Mouse (Mus musculus) heart, adult 2 months (tissue): ENCODE data around the gene Tmem102. TPM values are rescaled to one million over a fixed set of nuclear protein-coding genes. Genes with fewer than 3 reads are reported as not detected.

Experiments
- DNase-seq, 2 experiments: peaks; one replicate each; pipeline ENCODE4 v3.0.0; 2021
- H3K27ac ChIP-seq: fragments of 200-600 bp; 2 replicates; pipeline ENCODE4 v1.8.1; 2022
- H3K27me3 ChIP-seq: fragments of 200-500 bp; 2 replicates; pipeline ENCODE4 v1.6.1; 2012; ENCODE audit warnings: mild to moderate bottlenecking, low read length, inconsistent platforms, mixed read lengths; ENCODE audit not compliant: control insufficient read depth, insufficient read depth
- H3K36me3 ChIP-seq: fragments of 200-500 bp; 2 replicates; pipeline ENCODE4 v1.6.1; 2012; ENCODE audit warnings: low read length, inconsistent platforms; ENCODE audit not compliant: control insufficient read depth, insufficient read depth
- H3K4me1 ChIP-seq: fragments of 200-500 bp; 2 replicates; pipeline ENCODE4 v1.6.1; 2011; ENCODE audit warnings: low read length; ENCODE audit not compliant: control insufficient read depth, insufficient read depth
- H3K4me3 ChIP-seq: fragments of 200-600 bp; 2 replicates; pipeline ENCODE4 v1.8.1; 2022
- H3K79me2 ChIP-seq: fragments of 200-500 bp; replicated peaks from 2 replicates; pipeline ENCODE4 v1.6.1; 2012; ENCODE audit warnings: mild to moderate bottlenecking, inconsistent platforms, low read length, moderate library complexity, mixed read lengths; ENCODE audit not compliant: control insufficient read depth, insufficient read depth
- H3K9ac ChIP-seq: fragments of 200-500 bp; 2 replicates; pipeline ENCODE4 v1.6.1; 2012; ENCODE audit warnings: low read depth, mild to moderate bottlenecking, control low read depth, inconsistent platforms, low read length, mixed read lengths
- CTCF ChIP-seq: fragments of 200-600 bp; IDR thresholded peaks from 2 replicates; pipeline ENCODE4 v1.8.1; 2022; ENCODE audit warnings: antibody characterized with exemption, mild to moderate bottlenecking, moderate library complexity
- EP300 ChIP-seq: fragments of 200-500 bp; IDR thresholded peaks from 2 replicates; pipeline ENCODE4 v1.6.1; 2011; ENCODE audit warnings: low read depth, low read length, control low read depth; ENCODE audit not compliant: insufficient read depth
- POLR2A ChIP-seq: fragments of 200-500 bp; IDR thresholded peaks from 2 replicates; pipeline ENCODE4 v1.6.1; 2011; ENCODE audit warnings: mild to moderate bottlenecking, low read depth, low read length, control low read depth; ENCODE audit not compliant: insufficient read depth
- WGBS: fragments of 180-500 bp; shearing (Covaris S2); methylation state at CpG from one replicate; pipeline ENCODE4 v1.1.7; 2018; 5-methylcytosine and 5-hydroxymethylcytosine counted together
- intact Hi-C: fragments of 180-260 bp; cut with DNase I; formaldehyde crosslinking; loops from one replicate; pipeline ENCODE4 v1.15.1; 2025
- polyA plus RNA-seq: library from polyadenylated mRNA; depleted of rRNA; stranded (reverse); fragments of >200 nt; gene quantifications from 2 replicates; pipeline ENCODE4 v1.2.3, GENCODE M21; 2012
- total RNA-seq, 2 experiments: library from RNA; stranded (reverse); gene quantifications; 2 replicates each; pipeline ENCODE4 v1.2.3; 2021

Tmem102 gene
- total and polyA plus RNA-seq, 3 experiments: 0.25 to 0.47 (median 0.29) TPM

- WGBS: under 1% methylated on average over 34 of the region's 34 CpGs
- peak within 1 kb of the TSS; percentile 80 for H3K9ac ChIP-seq
Observed at GRCm38 (mm10) chr11:69837952-69838713, 32.7 kb upstream of the Tmem102 start, which contains the start of gene Tmem256. Gene Tmem256 (plus strand): TSS chr11:69838514.

GRCm38 (mm10) chr11:69837604-69837951 lies 32.2 kb upstream of the Tmem102 start, which contains the start of gene Nlgn2:
Gene Nlgn2 (minus strand): TSS chr11:69837784.
- peaks cover 2% of the 10 kb centered on the region; the same call in 1 of the 2 replicates for H3K36me3 ChIP-seq
- H3K27me3 ChIP-seq: no peaks in the 10 kb centered on the region; the same call in 1 of the 2 replicates
- no peaks in the 10 kb centered on the region for H3K79me2 ChIP-seq
- H3K4me1 ChIP-seq: peaks cover 2% of the 10 kb centered on the region
- peak within 1 kb of the TSS; percentile 80 for H3K9ac ChIP-seq
- peak within 1 kb of the TSS; percentile 58 for H3K4me3 ChIP-seq
- intact Hi-C loops: loop anchor here (2.0 kb wide), 2 partner anchors 35 to 41 kb away; partner anchors contain the start of gene Tmem95
- DNase-seq: no peak
- under 1% methylated on average over 23 of the region's 32 CpGs for WGBS
- peak within 1 kb of the TSS; percentile 94 for H3K27ac ChIP-seq
- TF ChIP-seq EP300 (no peak), CTCF (peak; percentile 43), POLR2A (no peak)

More at GRCm38 (mm10) chr11:69837952-69838713, 32.7 kb upstream of the Tmem102 start, which contains the start of gene Tmem256:
- peaks cover 2% of the 10 kb centered on the region; the same call in 1 of the 2 replicates for H3K36me3 ChIP-seq
- peak; percentile 94 to 95 for DNase-seq
- no peaks in the 10 kb centered on the region for H3K79me2 ChIP-seq
- H3K4me3 ChIP-seq: peak within 1 kb of the TSS; percentile 58
- H3K27ac ChIP-seq: peak within 1 kb of the TSS; percentile 94
- intact Hi-C loops: loop anchor here (2.0 kb wide), 3 partner anchors 35 to 79 kb away; partner anchors contain the start of genes Polr2a and Tmem95
- H3K4me1 ChIP-seq: peaks cover 2% of the 10 kb centered on the region
- no peak for TF ChIP-seq CTCF
- TF ChIP-seq EP300: no peak
- TF ChIP-seq POLR2A: peak; percentile 90
- no peaks in the 10 kb centered on the region; the same call in 1 of the 2 replicates for H3K27me3 ChIP-seq

GRCm38 (mm10) chr11:69836703-69837576 lies 31.5 kb upstream of the Tmem102 start:
- Histone ChIP-seq H3K27me3 (no peaks in the 10 kb centered on the region; the same call in 1 of the 2 replicates), H3K36me3 (peaks cover 2% of the 10 kb centered on the region; the same call in 1 of the 2 replicates)
- WGBS: 5% methylated on average over 50 of the region's 52 CpGs

GRCm38 (mm10) chr11:69835966-69836335 lies 30.5 kb upstream of the Tmem102 start:
- Histone ChIP-seq H3K4me3 (no peak overlapping the region), H3K79me2 (no peaks in the 10 kb centered on the region), H3K9ac (no peak overlapping the region), H3K27me3 (no peaks in the 10 kb centered on the region; the same call in 1 of the 2 replicates), H3K36me3 (peaks cover 2% of the 10 kb centered on the region; the same call in 1 of the 2 replicates), H3K4me1 (peaks cover 2% of the 10 kb centered on the region), H3K27ac (no peak overlapping the region)
- intact Hi-C loops: loop anchor here (2.0 kb wide), 2 partner anchors 33 to 43 kb away; partner anchors contain the start of gene Tmem95
- TF ChIP-seq EP300 (no peak), CTCF (no peak), POLR2A (no peak)
- DNase-seq: no peak
- 39% methylated on average over 4 of the region's 4 CpGs for WGBS

More at GRCm38 (mm10) chr11:69836703-69837576, 31.5 kb upstream of the Tmem102 start:
- TF ChIP-seq POLR2A (no peak), EP300 (no peak), CTCF (no peak)
- Histone ChIP-seq H3K9ac (peak overlapping the region; percentile 48), H3K27ac (peak overlapping the region; percentile 94), H3K4me1 (peaks cover 2% of the 10 kb centered on the region), H3K4me3 (peak overlapping the region; percentile 58), H3K79me2 (no peaks in the 10 kb centered on the region)
- peak; percentile 59 to 67 for DNase-seq
- intact Hi-C loops: loop anchor here (2.0 kb wide), 2 partner anchors 34 to 42 kb away; partner anchors contain the start of gene Tmem95

- H3K4me3 ChIP-seq: no peak overlapping the region
- H3K4me1 ChIP-seq: peaks cover 2% of the 10 kb centered on the region
- intact Hi-C loops: no loop called here
- H3K27me3 ChIP-seq: no peaks in the 10 kb centered on the region; the same call in 1 of the 2 replicates
- no peaks in the 10 kb centered on the region for H3K79me2 ChIP-seq
- peaks cover 2% of the 10 kb centered on the region; the same call in 1 of the 2 replicates for H3K36me3 ChIP-seq
- DNase-seq: no peak
- no peak for TF ChIP-seq CTCF
- TF ChIP-seq POLR2A: no peak
- TF ChIP-seq EP300: no peak
- 57% methylated on average over 9 of the region's 9 CpGs for WGBS
- no peak overlapping the region for H3K27ac ChIP-seq
- H3K9ac ChIP-seq: no peak overlapping the region
Observed at GRCm38 (mm10) chr11:69835326-69835965, 30.0 kb upstream of the Tmem102 start.
